Mouse (Mus musculus) hindbrain, embryonic 13.5 days (tissue): Measurements from ENCODE around the gene Rab42. TPM values are rescaled to one million over a fixed set of nuclear protein-coding genes. Genes with fewer than 3 reads are reported as not detected.

Experiments
- ATAC-seq: fragments of 200-750 bp; cut with Nextera tagmentation; 2 replicates; pipeline ENCODE4 v1.8.0; 2017; ENCODE audit warnings: moderate TSS enrichment; ENCODE audit not compliant: low FRiP score
- H3K27ac ChIP-seq: fragments of 300-500 bp; sonication (generic); 2 replicates; pipeline ENCODE4 v1.5.1; 2015; ENCODE audit warnings: inconsistent platforms, mild to moderate bottlenecking, moderate library complexity
- H3K27me3 ChIP-seq: fragments of 300-500 bp; sonication (generic); 2 replicates; pipeline ENCODE4 v1.6.1; 2015; ENCODE audit warnings: mild to moderate bottlenecking, inconsistent platforms
- H3K36me3 ChIP-seq: fragments of 300-500 bp; sonication (generic); 2 replicates; pipeline ENCODE4 v1.6.1; 2015; ENCODE audit warnings: mild to moderate bottlenecking, inconsistent platforms
- H3K4me1 ChIP-seq: fragments of 300-500 bp; sonication (generic); replicated peaks from 2 replicates; pipeline ENCODE4 v1.6.1; 2015; ENCODE audit warnings: inconsistent platforms
- H3K4me2 ChIP-seq: fragments of 300-500 bp; sonication (generic); 2 replicates; pipeline ENCODE4 v1.6.1; 2015; ENCODE audit warnings: inconsistent platforms, mild to moderate bottlenecking, moderate library complexity
- H3K4me3 ChIP-seq: fragments of 300-500 bp; sonication (generic); 2 replicates; pipeline ENCODE4 v1.5.1; 2015; ENCODE audit warnings: mild to moderate bottlenecking, inconsistent platforms
- H3K9ac ChIP-seq: fragments of 300-500 bp; sonication (generic); 2 replicates; pipeline ENCODE4 v1.6.1; 2015; ENCODE audit warnings: mild to moderate bottlenecking, inconsistent platforms
- H3K9me3 ChIP-seq: fragments of 300-500 bp; sonication (generic); 2 replicates; pipeline ENCODE4 v1.6.1; 2016; ENCODE audit warnings: inconsistent platforms
- WGBS: fragments of 180-500 bp; shearing (Covaris S2); methylation state at CpG from one replicate; pipeline ENCODE4 v1.1.7; 2015; 5-methylcytosine and 5-hydroxymethylcytosine counted together
- polyA plus RNA-seq: library from polyadenylated mRNA; unstranded; fragments of >200 nt; fragmentation: Nextera tagmentation; extraction: Ambion mirVana; gene quantifications from 2 replicates; pipeline ENCODE4 v1.2.1, GENCODE M21; 2015

The Rab42 gene
- polyA plus RNA-seq, 1 experiment from 2014 or later, result 0.84 TPM

- H3K4me1 ChIP-seq, result peaks cover 29% of the 10 kb centered on the region
- ATAC-seq, result no peak
- H3K27me3 ChIP-seq, result no peaks in the 10 kb centered on the region
- peak overlapping the region; percentile 94; the same call in 1 of the 2 replicates for H3K27ac ChIP-seq
- H3K4me3 ChIP-seq, result no peak overlapping the region
- peak overlapping the region; percentile 95; the same call in 1 of the 2 replicates for H3K9ac ChIP-seq
- no peaks in the 10 kb centered on the region for H3K9me3 ChIP-seq
- 79% methylated on average over 5 of the region's 5 CpGs for WGBS
- H3K36me3 ChIP-seq, result no peaks in the 10 kb centered on the region
- H3K4me2 ChIP-seq, result peak overlapping the region; percentile 61; the same call in 1 of the 2 replicates
These were observed 40.9 kb downstream of the Rab42 start for GRCm38 (mm10) chr4:132262358-132262616.

GRCm38 (mm10) chr4:132261514-132262357 lies 41.4 kb downstream of the Rab42 start, which contains the start of gene Gmeb1:
Gmeb1 (minus strand) TSS chr4:132261602.
- Histone ChIP-seq H3K36me3 (no peaks in the 10 kb centered on the region), H3K4me3 (peak within 1 kb of the TSS; percentile 79), H3K4me2 (peak within 1 kb of the TSS; percentile 79), H3K27ac (peak within 1 kb of the TSS; percentile 94), H3K9me3 (no peaks in the 10 kb centered on the region), H3K9ac (peak within 1 kb of the TSS; percentile 95), H3K4me1 (peaks cover 29% of the 10 kb centered on the region), H3K27me3 (no peaks in the 10 kb centered on the region)
- ATAC-seq, result peak; percentile 91
- 15% methylated on average over 41 of the region's 49 CpGs for WGBS

- WGBS, result 3% methylated on average over 26 of the region's 64 CpGs
- ATAC-seq, result peak; percentile 72
- Histone ChIP-seq H3K4me3 (peak overlapping the region; percentile 79), H3K27ac (peak overlapping the region; percentile 94), H3K4me2 (peak overlapping the region; percentile 79), H3K27me3 (no peaks in the 10 kb centered on the region), H3K4me1 (peaks cover 29% of the 10 kb centered on the region), H3K9ac (peak overlapping the region; percentile 95), H3K36me3 (no peaks in the 10 kb centered on the region), H3K9me3 (no peaks in the 10 kb centered on the region)
These were observed 42.5 kb downstream of the Rab42 start for GRCm38 (mm10) chr4:132260404-132261379.

GRCm38 (mm10) chr4:132259248-132259647 lies 43.9 kb downstream of the Rab42 start:
- peaks cover 29% of the 10 kb centered on the region for H3K4me1 ChIP-seq
- peak overlapping the region; percentile 79; the same call in 1 of the 2 replicates for H3K4me2 ChIP-seq
- no peak overlapping the region for H3K27ac ChIP-seq
- H3K36me3 ChIP-seq, result no peaks in the 10 kb centered on the region
- no peak for ATAC-seq
- peak overlapping the region; percentile 95; the same call in 1 of the 2 replicates for H3K9ac ChIP-seq
- no peaks in the 10 kb centered on the region for H3K9me3 ChIP-seq
- no peaks in the 10 kb centered on the region for H3K27me3 ChIP-seq
- WGBS, result 93% methylated on average over 4 of the region's 4 CpGs
- H3K4me3 ChIP-seq, result no peak overlapping the region

DNA sequence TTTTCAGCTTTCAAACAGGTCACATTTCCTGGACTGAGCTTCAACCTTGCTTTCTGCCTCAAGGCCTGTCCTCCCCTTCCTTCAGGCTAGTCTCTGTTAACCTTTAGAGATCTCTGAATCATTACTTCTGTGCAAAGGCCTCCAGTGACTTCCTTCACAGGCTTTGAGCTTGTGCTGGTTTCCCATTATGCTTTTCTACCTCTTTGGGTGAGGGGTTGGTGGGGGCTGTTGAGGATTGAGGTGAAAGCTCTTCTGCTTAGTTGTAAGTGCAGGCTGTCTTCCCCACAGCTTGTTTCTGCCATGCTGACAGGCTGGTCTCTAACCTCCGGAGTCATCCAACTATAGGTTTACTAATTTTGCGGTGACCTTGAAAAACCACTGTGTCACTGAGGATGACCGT lies 46.8 kb downstream of the Rab42 start:
- H3K9me3 ChIP-seq, result no peaks in the 10 kb centered on the region
- H3K4me2 ChIP-seq, result no peak overlapping the region
- 89% methylated on average over 3 of the region's 3 CpGs for WGBS
- H3K4me1 ChIP-seq, result peaks cover 25% of the 10 kb centered on the region
- H3K4me3 ChIP-seq, result no peak overlapping the region
- H3K27me3 ChIP-seq, result no peaks in the 10 kb centered on the region
- H3K9ac ChIP-seq, result no peak overlapping the region
- ATAC-seq, result no peak
- H3K27ac ChIP-seq, result no peak overlapping the region
- peaks cover 7% of the 10 kb centered on the region for H3K36me3 ChIP-seq

- H3K9me3 ChIP-seq, result no peaks in the 10 kb centered on the region
- peaks cover 21% of the 10 kb centered on the region for H3K36me3 ChIP-seq
- no peaks in the 10 kb centered on the region for H3K27me3 ChIP-seq
- H3K9ac ChIP-seq, result no peak overlapping the region
- 81% methylated on average over 3 of the region's 3 CpGs for WGBS
- peaks cover 18% of the 10 kb centered on the region for H3K4me1 ChIP-seq
- H3K4me3 ChIP-seq, result no peak overlapping the region
- H3K27ac ChIP-seq, result no peak overlapping the region
- no peak overlapping the region for H3K4me2 ChIP-seq
- no peak for ATAC-seq
These were observed 48.2 kb downstream of the Rab42 start for GRCm38 (mm10) chr4:132254986-132255385.

DNA sequence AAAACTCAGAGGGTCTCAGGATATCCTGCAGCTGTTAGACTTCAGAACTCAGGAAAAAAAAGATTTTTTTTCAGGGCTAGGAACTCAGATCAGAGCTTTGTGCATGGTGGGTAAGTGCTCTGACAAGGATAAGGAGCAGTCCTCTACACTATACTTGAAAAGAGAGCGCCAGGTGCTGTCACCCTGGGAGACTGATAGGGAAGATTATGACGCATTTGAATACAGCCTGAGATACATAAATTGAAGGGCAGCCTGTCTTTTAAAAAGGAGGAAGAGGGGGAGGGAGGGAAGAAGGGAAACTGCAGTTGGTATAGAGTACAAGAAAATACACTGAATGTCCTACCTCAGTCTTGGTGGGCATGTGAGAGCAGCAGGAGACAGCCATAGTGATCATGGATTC lies 49.6 kb downstream of the Rab42 start:
- H3K9ac ChIP-seq, result no peak overlapping the region; the same call in 1 of the 2 replicates
- H3K4me1 ChIP-seq, result peaks cover 5% of the 10 kb centered on the region; the same call in 1 of the 2 replicates
- ATAC-seq, result no peak
- H3K27ac ChIP-seq, result peak overlapping the region; percentile 30; the same call in 1 of the 2 replicates
- WGBS, result 77% methylated on average over 2 of the region's 2 CpGs
- no peaks in the 10 kb centered on the region for H3K27me3 ChIP-seq
- H3K36me3 ChIP-seq, result peaks cover 33% of the 10 kb centered on the region
- no peak overlapping the region for H3K4me3 ChIP-seq
- H3K9me3 ChIP-seq, result no peaks in the 10 kb centered on the region
- H3K4me2 ChIP-seq, result no peak overlapping the region

DNA sequence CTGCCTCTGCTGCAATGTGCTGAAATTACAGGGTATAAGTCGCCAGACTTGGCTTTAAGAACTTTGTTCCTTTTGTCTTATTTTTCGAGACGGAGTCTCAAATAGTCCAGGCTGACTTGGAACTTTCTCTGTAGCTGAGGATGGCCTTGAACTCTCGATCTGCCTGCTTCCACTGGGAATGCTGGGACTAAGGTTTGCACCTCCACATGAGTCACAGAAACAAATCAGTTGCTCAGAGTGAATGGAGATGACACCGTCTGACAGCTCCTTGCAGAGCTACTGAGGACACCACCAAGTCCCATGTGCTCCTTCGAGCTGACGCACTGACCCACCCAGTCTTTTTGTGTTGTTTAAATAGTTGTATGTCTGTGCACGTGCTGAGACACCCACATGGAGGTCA lies 50.1 kb downstream of the Rab42 start:
- Histone ChIP-seq H3K27ac (no peak overlapping the region), H3K9me3 (no peaks in the 10 kb centered on the region), H3K4me2 (no peak overlapping the region), H3K4me1 (0 out of 2 replicates have a peak, but pooled peaks cover 4% of the 10 kb centered on the region), H3K4me3 (no peak overlapping the region), H3K27me3 (no peaks in the 10 kb centered on the region), H3K36me3 (peaks cover 38% of the 10 kb centered on the region), H3K9ac (no peak overlapping the region)
- WGBS, result 81% methylated on average over 8 of the region's 8 CpGs
- no peak for ATAC-seq

Other genes with a start within 250 kb of the Rab42 start
- not detected in 2 replicates for gene Gm10300, start 228.7 kb downstream of the Rab42 start, polyA plus RNA-seq
- gene Epb41, start 228.1 kb downstream of the Rab42 start, polyA plus RNA-seq, result 94.7 and 95.1 TPM in 2 replicates
- 0.44 and 0.48 TPM in 2 replicates for gene Oprd1, start 158.9 kb downstream of the Rab42 start, polyA plus RNA-seq
- gene Ythdf2, start 91.1 kb downstream of the Rab42 start, polyA plus RNA-seq, result 134 and 137 TPM in 2 replicates
- gene Gmeb1, start 41.8 kb downstream of the Rab42 start, polyA plus RNA-seq, result 47.1 and 48.7 TPM in 2 replicates
- 44.6 and 49.0 TPM in 2 replicates for gene Taf12, start 29.0 kb downstream of the Rab42 start, polyA plus RNA-seq
- 75.7 and 80.9 TPM in 2 replicates for gene Trnau1ap, start 26.2 kb upstream of the Rab42 start, polyA plus RNA-seq
- 37.2 and 42.1 TPM in 2 replicates for gene Rcc1, start 50.2 kb upstream of the Rab42 start, polyA plus RNA-seq
- 10.5 and 11.5 TPM in 2 replicates for gene Phactr4, start 119.1 kb upstream of the Rab42 start, polyA plus RNA-seq
- gene Med18, start 160.5 kb upstream of the Rab42 start, polyA plus RNA-seq, result 18.5 and 20.6 TPM in 2 replicates
- gene Sesn2, start 207.1 kb upstream of the Rab42 start, polyA plus RNA-seq, result 6.6 and 8.1 TPM in 2 replicates
- 1,428 and 1,433 TPM in 2 replicates for gene Atpif1, start 230.3 kb upstream of the Rab42 start, polyA plus RNA-seq
- gene Dnajc8, start 232.2 kb upstream of the Rab42 start, polyA plus RNA-seq, result 154 and 156 TPM in 2 replicates